Mouse (Mus musculus): ENCODE data around the gene Htr1d.

Htr1d gene

GRCm38 (mm10) chr4:136452286-136452685 lies 29.0 kb downstream of the Htr1d start:
- no peak for DNase-seq (ENCODE audit: low read depth)

DNA sequence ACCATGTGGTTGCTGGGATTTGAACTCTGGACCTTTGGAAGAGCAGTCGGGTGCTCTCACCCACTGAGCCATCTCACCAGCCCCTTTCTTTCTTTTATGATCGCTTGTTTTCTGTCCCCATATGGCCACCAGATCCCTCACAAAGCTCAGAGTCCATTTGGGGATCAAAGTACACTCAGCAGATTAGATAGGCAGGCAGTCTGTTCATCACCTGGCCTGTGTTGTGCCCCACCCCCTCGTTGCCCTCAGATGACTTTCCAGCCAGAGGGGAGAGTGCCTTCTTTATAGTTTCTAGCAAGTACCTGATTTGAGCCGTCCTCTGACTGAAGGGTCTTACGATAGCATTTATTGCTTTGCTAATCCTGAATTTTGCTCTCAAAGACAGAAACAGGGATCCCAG lies 29.5 kb downstream of the Htr1d start:
- no peak for DNase-seq (ENCODE audit: low read depth)

GRCm38 (mm10) chr4:136454850-136455260 lies 31.5 kb downstream of the Htr1d start:
- peak; percentile 83 for DNase-seq (ENCODE audit: low read depth)

GRCm38 (mm10) chr4:136456516-136457218 lies 33.3 kb downstream of the Htr1d start:
- DNase-seq (ENCODE audit: low read depth): no peak

GRCm38 (mm10) chr4:136458276-136458675 lies 35.0 kb downstream of the Htr1d start:
- DNase-seq (ENCODE audit: low read depth): no peak

DNA sequence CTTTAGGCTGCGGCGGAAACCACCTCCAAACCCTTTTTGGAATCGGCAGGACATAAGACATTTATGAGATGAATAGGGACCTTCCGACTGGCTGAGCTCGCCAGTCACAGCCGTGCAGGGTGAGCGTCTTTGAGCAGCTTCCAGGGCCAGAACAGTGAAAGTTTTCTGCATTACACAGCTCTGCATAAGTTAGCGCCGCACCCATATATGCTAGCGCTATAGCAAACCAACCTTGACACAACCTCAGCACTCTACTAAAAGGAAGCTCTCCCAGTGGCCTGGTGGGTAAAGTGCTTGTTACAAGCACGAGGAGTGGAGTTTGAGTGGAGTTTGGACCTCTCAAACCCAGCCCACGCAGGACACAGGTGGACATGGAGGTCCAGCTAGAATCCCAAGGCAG lies 35.9 kb downstream of the Htr1d start:
- no peak for DNase-seq (ENCODE audit: low read depth)

GRCm38 (mm10) chr4:136461206-136461605 lies 37.9 kb downstream of the Htr1d start:
- DNase-seq (ENCODE audit: low read depth): no peak

DNA sequence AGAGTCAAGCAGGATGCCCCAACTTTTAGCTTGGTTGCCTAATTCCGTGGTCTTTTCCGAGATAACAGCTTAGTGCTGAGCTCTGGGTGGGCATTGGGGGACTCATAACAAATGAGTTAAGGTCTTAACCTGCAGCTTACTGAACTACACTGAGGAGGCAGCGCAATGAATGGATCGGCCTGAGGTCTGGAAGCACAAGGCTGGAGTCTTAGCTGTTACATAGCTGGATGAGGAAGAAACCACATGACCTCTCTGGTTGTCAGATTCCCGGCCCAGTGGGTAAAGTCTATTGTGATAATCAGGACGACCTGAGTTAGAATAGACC lies 38.4 kb downstream of the Htr1d start:
- DNase-seq (ENCODE audit: low read depth): no peak

- DNase-seq (ENCODE audit: low read depth): peak; percentile 71
These were observed 38.9 kb downstream of the Htr1d start, which contains the start of gene 6030445D17Rik for GRCm38 (mm10) chr4:136462086-136462838. Gene 6030445D17Rik, plus strand, starts transcription at chr4:136462250.

- peak; percentile 64 for DNase-seq (ENCODE audit: low read depth)
These were observed 39.5 kb downstream of the Htr1d start for GRCm38 (mm10) chr4:136462839-136463178.

- no peak for DNase-seq (ENCODE audit: low read depth)
These were observed 40.1 kb downstream of the Htr1d start for GRCm38 (mm10) chr4:136463436-136463835.

GRCm38 (mm10) chr4:136466226-136466625 lies 42.9 kb downstream of the Htr1d start:
- no peak for DNase-seq (ENCODE audit: low read depth)

GRCm38 (mm10) chr4:136468553-136469327 lies 45.4 kb downstream of the Htr1d start:
- DNase-seq (ENCODE audit: low read depth): no peak

GRCm38 (mm10) chr4:136469371-136469903 lies 46.1 kb downstream of the Htr1d start, which contains the start of gene Luzp1:
Gene Luzp1, plus strand, starts transcription at chr4:136469761.
- DNase-seq (ENCODE audit: low read depth): peak; percentile 92

DNA sequence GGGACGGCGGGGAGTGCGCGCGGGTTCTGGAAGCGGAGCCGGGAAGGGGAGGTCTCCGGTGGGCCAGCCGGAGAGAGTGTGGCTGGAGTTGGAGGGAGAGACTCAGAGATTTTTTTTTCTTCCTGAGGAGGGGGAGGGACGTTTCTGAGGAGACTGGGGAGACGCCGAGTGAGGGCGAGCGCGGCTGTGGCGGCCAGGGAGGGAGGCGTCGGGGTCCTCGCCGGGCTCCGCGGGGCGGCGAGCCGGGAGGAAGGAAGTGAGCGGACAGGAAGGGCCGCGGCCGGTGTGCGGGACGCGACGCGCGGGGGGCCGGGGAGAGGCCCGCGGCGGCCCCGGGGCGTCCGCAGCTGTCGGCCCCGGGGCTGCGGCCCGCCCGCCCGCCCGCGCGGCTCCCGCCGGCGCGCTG lies 46.6 kb downstream of the Htr1d start:
- DNase-seq (ENCODE audit: low read depth): no peak

DNA sequence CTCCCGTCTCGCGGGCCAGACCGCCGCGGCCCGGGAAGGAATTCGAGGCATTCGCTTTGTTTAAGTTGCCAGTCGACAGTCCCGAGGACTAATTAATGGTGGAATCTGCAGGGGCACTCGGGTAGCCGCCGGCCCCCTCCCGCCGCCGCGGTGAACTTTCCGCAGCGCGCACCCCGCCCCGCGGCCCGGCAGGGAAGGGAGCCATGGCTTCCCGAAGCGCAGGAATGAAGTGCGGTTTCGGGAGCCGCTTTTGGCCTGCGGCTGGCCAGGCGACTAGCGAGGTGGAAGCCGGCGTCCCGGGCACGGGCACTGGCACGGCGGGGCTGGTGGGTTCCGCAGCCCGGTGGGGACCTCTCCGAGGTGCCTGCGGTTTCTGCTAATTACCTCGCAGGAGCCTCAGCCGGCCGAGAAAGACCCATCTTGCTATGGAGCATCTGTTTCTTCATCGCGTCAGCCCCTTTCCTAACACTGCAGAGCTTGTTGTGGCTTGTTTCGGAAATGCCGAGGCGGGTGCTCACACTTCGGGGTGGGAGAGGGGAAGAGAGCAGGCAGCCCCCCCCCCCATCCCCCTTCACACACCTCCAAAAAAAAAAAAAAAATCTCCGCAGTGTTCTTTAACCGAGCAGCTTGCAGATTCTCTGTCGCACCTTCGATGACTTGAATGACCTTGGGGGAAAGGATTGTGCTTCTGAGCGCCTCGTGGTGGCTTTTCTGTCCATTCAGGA lies 47.2 kb downstream of the Htr1d start:
- peak; percentile 60 for DNase-seq (ENCODE audit: low read depth)

DNA sequence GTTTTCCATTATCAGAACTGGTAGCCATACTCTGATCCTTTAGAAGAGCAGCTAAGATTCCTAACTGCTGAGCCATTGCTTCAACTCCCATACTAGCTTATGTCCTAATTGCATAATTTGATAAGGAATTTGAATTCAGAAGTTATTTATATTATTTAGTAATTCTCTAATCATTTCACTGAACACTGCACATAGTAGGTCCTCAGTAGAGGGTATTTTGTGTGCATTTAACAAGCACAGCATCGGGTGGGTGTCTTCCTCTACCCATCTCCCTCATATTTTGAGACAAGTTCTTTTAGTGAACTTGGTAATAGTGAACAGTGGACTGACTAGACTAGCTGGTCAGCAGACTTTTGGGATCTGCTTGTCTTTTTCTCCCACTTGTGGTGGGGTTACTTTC lies 53.4 kb downstream of the Htr1d start:
- DNase-seq (ENCODE audit: low read depth): no peak

DNA sequence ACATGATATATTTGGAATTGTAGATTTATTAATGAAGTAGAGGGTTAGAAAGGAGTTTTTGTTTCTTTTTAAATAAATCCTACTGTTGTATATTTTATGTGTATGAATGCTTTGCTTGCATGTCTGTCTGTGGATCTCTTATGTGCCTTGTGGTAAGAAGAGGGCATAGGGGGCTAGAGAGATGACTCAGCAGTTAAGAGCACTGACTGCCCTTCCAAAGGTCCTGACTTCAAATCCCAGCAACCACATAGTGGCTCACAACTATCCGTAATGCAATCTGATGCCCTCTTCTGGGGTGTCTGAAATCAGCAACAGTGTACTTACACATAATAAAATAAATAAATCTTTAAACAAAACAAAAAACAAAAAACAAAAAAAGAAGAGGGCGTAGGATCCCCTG lies 63.2 kb downstream of the Htr1d start:
- no peak for DNase-seq (ENCODE audit: low read depth)

Data from induced T-regulatory cell, adult 2 months (primary cell).